Mouse (Mus musculus) liver, embryonic 14.5 days (tissue): ENCODE measurements around the gene Fnip2. TPM values are rescaled to one million over a fixed set of nuclear protein-coding genes. Genes with fewer than 3 reads are reported as not detected.
A peak's percentile ranks its signal among the peaks of the same experiment; 100 is the strongest.

ENCODE experiments used
- ATAC-seq: fragments of 200-750 bp; cut with Nextera tagmentation; 2 replicates; pipeline ENCODE4 v1.8.0; 2017; ENCODE audit warnings: moderate number of reproducible peaks, mild to moderate bottlenecking, moderate library complexity; ENCODE audit not compliant: insufficient read depth
- DNase-seq, 3 experiments: peaks; one replicate each; pipeline ENCODE4 v3.0.0-alpha.2; 2012 to 2013; ENCODE audit warnings: low read depth in 3 of 3, low spot score in 3 of 3
- H3K27ac ChIP-seq: fragments of 300-500 bp; sonication (generic); 2 replicates; pipeline ENCODE4 v1.5.1; 2014; ENCODE audit warnings: moderate library complexity, mild to moderate bottlenecking, control low read depth, inconsistent platforms
- H3K27me3 ChIP-seq: fragments of 300-500 bp; sonication (generic); 2 replicates; pipeline ENCODE4 v1.6.1; 2014; ENCODE audit warnings: mild to moderate bottlenecking, low read length, moderate library complexity; ENCODE audit not compliant: control insufficient read depth, insufficient read depth
- H3K36me3 ChIP-seq: fragments of 300-500 bp; sonication (generic); replicated peaks from 2 replicates; pipeline ENCODE4 v1.6.1; 2014; ENCODE audit warnings: low read depth; ENCODE audit not compliant: control insufficient read depth, insufficient read depth
- H3K4me1 ChIP-seq, 2 experiments: fragments of 200-500 bp in 1 of 2; fragments of 300-500 bp in 1 of 2; sonication (generic) in 1 of 2; replicated peaks; 2 replicates each; pipeline ENCODE4 v1.6.1; 2012 to 2014; ENCODE audit warnings: antibody characterized with exemption in 1 of 2, inconsistent platforms in 1 of 2, low read length in 1 of 2; ENCODE audit not compliant: control insufficient read depth in 2 of 2, insufficient read depth in 2 of 2
- H3K4me2 ChIP-seq: fragments of 300-500 bp; sonication (generic); 2 replicates; pipeline ENCODE4 v1.6.1; 2014; ENCODE audit warnings: low read depth, mild to moderate bottlenecking, control low read depth, moderate library complexity
- H3K4me3 ChIP-seq, 2 experiments: fragments of 200-500 bp in 1 of 2; fragments of 300-500 bp in 1 of 2; sonication (generic) in 1 of 2; 2 replicates each; pipeline ENCODE4 v1.5.1; 2012 to 2014; ENCODE audit warnings: low read depth in 2 of 2, low read length in 2 of 2, mild to moderate bottlenecking in 2 of 2, control low read depth in 1 of 2, inconsistent platforms in 1 of 2, moderate library complexity in 1 of 2; ENCODE audit not compliant: insufficient read depth in 1 of 2
- H3K9ac ChIP-seq: fragments of 300-500 bp; sonication (generic); replicated peaks from 2 replicates; pipeline ENCODE4 v1.6.1; 2014; ENCODE audit warnings: mild to moderate bottlenecking, control low read depth, moderate library complexity
- H3K9me3 ChIP-seq: fragments of 300-500 bp; sonication (generic); 2 replicates; pipeline ENCODE4 v1.6.1; 2016; ENCODE audit warnings: low read length, mixed read lengths; ENCODE audit not compliant: control insufficient read depth
- CTCF ChIP-seq: IDR thresholded peaks from 2 replicates; pipeline ENCODE4 v1.5.1; 2016; ENCODE audit warnings: antibody characterized with exemption, low read depth, control low read depth
- EP300 ChIP-seq: IDR thresholded peaks from 2 replicates; pipeline ENCODE4 v1.6.1; 2016; ENCODE audit warnings: antibody characterized with exemption, low read depth
- WGBS: fragments of 180-500 bp; shearing (Covaris S2); extraction: QIAGEN DNeasy Blood & Tissue Kit; methylation state at CpG from one replicate; pipeline ENCODE4 v1.1.7; 2014; ENCODE audit not compliant: insufficient replicate concordance; 5-methylcytosine and 5-hydroxymethylcytosine counted together
- polyA plus RNA-seq, 2 experiments: library from polyadenylated mRNA; depleted of rRNA in 1 of 2; stranded (reverse) in 1 of 2; unstranded in 1 of 2; fragments of >200 nt; fragmentation: Nextera tagmentation in 1 of 2; extraction: Ambion mirVana in 1 of 2; gene quantifications; 2 replicates each; pipeline versions ENCODE4 v1.2.1 to v1.2.3; 2012 to 2014

Fnip2 gene
- polyA plus RNA-seq, 2 experiments = 3.5 to 5.9 TPM

- DNase-seq = peak; percentile 74 to 78 (median 76)
- TF ChIP-seq CTCF (peak; percentile 35; the same call in 1 of the 2 replicates), EP300 (no peak)
- peaks cover 27% of the 10 kb centered on the region for H3K36me3 ChIP-seq
- peak within 1 kb of the TSS; percentile 89 for H3K4me2 ChIP-seq
- H3K9ac ChIP-seq = peak within 1 kb of the TSS; percentile 77
- H3K9me3 ChIP-seq = no peaks in the 10 kb centered on the region
- H3K27me3 ChIP-seq = no peaks in the 10 kb centered on the region
- peaks cover 3 to 10% of the 10 kb centered on the region in 2 experiments; a peak in 3 of 4 replicates for H3K4me1 ChIP-seq
- WGBS = under 1% methylated on average over 63 of the region's 63 CpGs
- H3K4me3 ChIP-seq = peak within 1 kb of the TSS; percentile 62 to 97
- peak within 1 kb of the TSS; percentile 77 for H3K27ac ChIP-seq
- ATAC-seq = peak; percentile 87
Observed at GRCm38 (mm10) chr3:79590863-79591792, 23.5 kb upstream of the Fnip2 start, which contains the start of gene Ppid. Gene Ppid, plus strand, starts transcription at chr3:79591342.

DNA sequence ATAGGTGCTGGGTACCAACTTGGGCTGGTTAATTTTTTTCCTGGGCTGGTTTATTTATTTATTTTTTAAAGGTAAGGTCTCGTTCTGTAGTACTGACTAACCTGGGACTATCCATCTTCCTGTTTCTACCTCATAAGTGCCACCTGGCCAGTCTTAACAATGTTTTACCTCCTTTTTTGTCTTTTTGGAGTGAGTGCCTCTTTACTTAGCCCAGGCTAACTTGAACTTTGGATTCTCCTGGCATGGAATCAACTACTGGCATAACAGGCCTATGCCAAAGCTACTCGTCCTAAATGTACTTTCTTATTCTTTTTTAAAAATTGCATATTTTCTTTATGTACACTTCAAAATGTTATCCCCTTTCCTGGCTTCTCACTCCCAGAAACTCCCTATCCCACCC, 22.1 kb upstream of the Fnip2 start:
- H3K4me2 ChIP-seq = no peak overlapping the region
- ATAC-seq = no peak
- no peak overlapping the region for H3K4me3 ChIP-seq
- DNase-seq = no peak
- no peak overlapping the region for H3K9ac ChIP-seq
- WGBS = 69% methylated on average over 2 of the region's 2 CpGs
- H3K36me3 ChIP-seq = peaks cover 14% of the 10 kb centered on the region
- H3K27me3 ChIP-seq = no peaks in the 10 kb centered on the region
- no peaks in the 10 kb centered on the region for H3K9me3 ChIP-seq
- TF ChIP-seq EP300 = no peak
- TF ChIP-seq CTCF = no peak
- H3K27ac ChIP-seq = no peak overlapping the region
- H3K4me1 ChIP-seq = peaks cover 3 to 10% of the 10 kb centered on the region in 2 experiments; a peak in 3 of 4 replicates

GRCm38 (mm10) chr3:79586804-79587203, 19.2 kb upstream of the Fnip2 start:
- Histone ChIP-seq H3K27ac (no peak overlapping the region), H3K9me3 (no peaks in the 10 kb centered on the region), H3K9ac (no peak overlapping the region), H3K27me3 (no peaks in the 10 kb centered on the region), H3K4me1 (peaks cover 3 to 10% of the 10 kb centered on the region in 2 experiments; a peak in 3 of 4 replicates), H3K4me3 (no peak overlapping the region), H3K36me3 (no peaks in the 10 kb centered on the region), H3K4me2 (peak overlapping the region; percentile 33)
- ATAC-seq (peak; percentile 57), DNase-seq (peak; percentile 80 to 84 (median 81))
- WGBS = 2% methylated on average over 6 of the region's 6 CpGs
- TF ChIP-seq EP300 = peak; percentile 16; the same call in 1 of the 2 replicates
- peak; percentile 99 for TF ChIP-seq CTCF

DNA sequence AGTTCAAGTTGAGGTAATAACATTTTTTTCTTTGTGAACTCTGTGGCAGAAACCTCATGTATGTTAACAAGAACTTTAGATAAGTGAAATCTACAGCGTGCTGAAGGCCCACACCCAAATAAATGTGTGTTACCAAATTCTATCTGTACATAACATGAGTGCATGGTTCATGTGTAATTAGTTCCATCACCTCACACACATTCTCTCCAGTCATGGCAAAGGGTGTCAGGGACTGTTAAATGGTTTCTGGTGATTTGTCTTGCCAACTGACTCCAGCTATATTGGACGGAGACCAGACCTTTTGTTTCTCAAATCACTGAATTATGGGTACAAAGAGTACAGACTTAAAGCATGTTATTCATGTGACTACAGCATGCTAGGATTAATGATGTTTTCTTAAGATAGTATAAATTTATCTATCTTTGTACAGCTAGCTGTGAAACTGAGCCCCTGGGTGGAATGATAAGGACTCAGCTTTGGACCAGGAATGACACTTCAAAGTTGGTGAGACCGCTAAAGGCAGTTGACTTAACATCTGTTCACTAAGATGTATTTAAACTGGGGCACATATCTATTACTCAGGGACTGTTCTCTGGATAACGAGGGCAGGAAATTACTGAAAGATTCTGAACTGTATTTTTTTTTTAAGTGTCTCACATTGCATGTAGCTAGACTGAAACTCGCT, 12.4 kb upstream of the Fnip2 start:
- TF ChIP-seq CTCF (no peak), EP300 (peak; percentile 94)
- no peak overlapping the region for H3K4me3 ChIP-seq
- WGBS = 17% methylated on average over 5 of the region's 5 CpGs
- peak; percentile 92 for ATAC-seq
- DNase-seq = peak; percentile 81 to 94 (median 92)
- H3K4me1 ChIP-seq = peaks cover 38 to 53% of the 10 kb centered on the region in 2 experiments
- H3K9me3 ChIP-seq = no peaks in the 10 kb centered on the region
- H3K27me3 ChIP-seq = no peaks in the 10 kb centered on the region
- H3K36me3 ChIP-seq = no peaks in the 10 kb centered on the region
- H3K27ac ChIP-seq = peak overlapping the region; percentile 95
- peak overlapping the region; percentile 55 for H3K4me2 ChIP-seq
- peak overlapping the region; percentile 40; the same call in 1 of the 2 replicates for H3K9ac ChIP-seq
